Comparison of ENCODE assay signal across 22 mouse cellular contexts in the genomic region with DNA sequence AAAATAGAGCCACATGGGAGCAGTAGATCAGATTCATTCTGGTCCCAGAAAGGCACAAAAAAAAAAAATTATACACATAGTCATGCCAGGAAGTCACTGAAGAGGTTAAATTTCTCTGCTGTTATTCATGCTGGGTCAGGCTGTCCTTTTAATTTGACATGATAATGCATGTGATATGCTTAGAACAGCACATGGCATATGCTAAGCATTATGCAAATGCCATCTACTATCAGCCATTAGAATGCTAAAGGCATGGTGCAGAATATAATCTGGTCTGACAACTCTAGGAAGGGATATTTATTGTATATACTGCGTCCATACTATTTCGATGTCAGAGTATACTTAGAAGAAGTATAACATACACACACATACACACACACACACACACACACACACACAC.
DNase-seq lines count a peak whose midpoint lies in the region; ATAC-seq and TF ChIP-seq lines count a peak whose summit lies in the region.
"Had no signal": no experiment of that assay in that cellular context is flagged by ENCODE, and none has a peak within 500 bp of the region (broad histone marks: within the 10 kb centered on the region; RNA-seq: fewer than 3 reads in every experiment).

No protein-coding gene starts in this region.

- H3K36me3 ChIP-seq in hindbrain, postnatal 0 days (ENCODE audit: insufficient read depth, low read length), result no peaks in the 10 kb centered on the region
- no peaks in the 10 kb centered on the region for H3K36me3 ChIP-seq in hindbrain, embryonic 12.5 days
- H3K36me3 ChIP-seq in midbrain, embryonic 13.5 days, result no peaks in the 10 kb centered on the region
- H3K36me3 ChIP-seq in midbrain, embryonic 15.5 days (replicated peaks), result no peaks in the 10 kb centered on the region
- no peaks in the 10 kb centered on the region for H3K36me3 ChIP-seq in midbrain, embryonic 14.5 days (ENCODE audit: control insufficient read depth, insufficient read depth, low read length)
- H3K36me3 ChIP-seq: forebrain, embryonic 10.5 days; forebrain, embryonic 15.5 days; heart, embryonic 12.5 days; heart, embryonic 15.5 days; hindbrain, embryonic 10.5 days had no signal

- no peak overlapping the region for H3K4me3 ChIP-seq in hindbrain, postnatal 0 days (ENCODE audit: low read length)
- H3K4me3 ChIP-seq in hindbrain, embryonic 12.5 days, result no peak overlapping the region
- H3K4me3 ChIP-seq in midbrain, embryonic 13.5 days (replicated peaks), result no peak overlapping the region
- H3K4me3 ChIP-seq in midbrain, embryonic 15.5 days, result no peak overlapping the region
- no peak overlapping the region for H3K4me3 ChIP-seq in midbrain, embryonic 14.5 days (replicated peaks; ENCODE audit: low read depth, low read length)
- H3K4me3 ChIP-seq: forebrain, embryonic 10.5 days; forebrain, embryonic 15.5 days; heart, embryonic 12.5 days; heart, embryonic 15.5 days; hindbrain, embryonic 10.5 days had no signal

- H3K27me3 ChIP-seq in hindbrain, postnatal 0 days (ENCODE audit: insufficient read depth, low read length), result no peaks in the 10 kb centered on the region
- H3K27me3 ChIP-seq in hindbrain, embryonic 12.5 days, result no peaks in the 10 kb centered on the region
- no peaks in the 10 kb centered on the region for H3K27me3 ChIP-seq in midbrain, embryonic 13.5 days
- no peaks in the 10 kb centered on the region for H3K27me3 ChIP-seq in midbrain, embryonic 15.5 days (replicated peaks)
- H3K27me3 ChIP-seq in midbrain, embryonic 14.5 days (ENCODE audit: control insufficient read depth, insufficient read depth, low read length), result no peaks in the 10 kb centered on the region
- H3K27me3 ChIP-seq: forebrain, embryonic 15.5 days; heart, embryonic 12.5 days; heart, embryonic 15.5 days had no signal

- H3K9me3 ChIP-seq in hindbrain, postnatal 0 days (ENCODE audit: low read length), result no peaks in the 10 kb centered on the region
- H3K9me3 ChIP-seq in hindbrain, embryonic 12.5 days (replicated peaks), result no peaks in the 10 kb centered on the region
- no peaks in the 10 kb centered on the region for H3K9me3 ChIP-seq in midbrain, embryonic 13.5 days
- no peaks in the 10 kb centered on the region for H3K9me3 ChIP-seq in midbrain, embryonic 15.5 days
- H3K9me3 ChIP-seq in midbrain, embryonic 14.5 days (ENCODE audit: control insufficient read depth, low read length), result no peaks in the 10 kb centered on the region
- H3K9me3 ChIP-seq: forebrain, embryonic 10.5 days; forebrain, embryonic 15.5 days; heart, embryonic 12.5 days; heart, embryonic 15.5 days; hindbrain, embryonic 10.5 days had no signal

- no peak overlapping the region for H3K9ac ChIP-seq in hindbrain, postnatal 0 days (replicated peaks; ENCODE audit: low read length)
- H3K9ac ChIP-seq in hindbrain, embryonic 12.5 days, result no peak overlapping the region
- no peak overlapping the region for H3K9ac ChIP-seq in midbrain, embryonic 13.5 days (replicated peaks)
- no peak overlapping the region for H3K9ac ChIP-seq in midbrain, embryonic 15.5 days
- H3K9ac ChIP-seq in midbrain, embryonic 14.5 days (replicated peaks; ENCODE audit: low read length), result no peak overlapping the region
- H3K9ac ChIP-seq: forebrain, embryonic 15.5 days; heart, embryonic 12.5 days; heart, embryonic 15.5 days had no signal

- WGBS in hindbrain, postnatal 0 days, result 76% methylated on average over 2 of the region's 2 CpGs
- 85% methylated on average over 2 of the region's 2 CpGs for WGBS in hindbrain, embryonic 12.5 days
- WGBS in midbrain, embryonic 13.5 days, result 76% methylated on average over 2 of the region's 2 CpGs
- WGBS in midbrain, embryonic 15.5 days, result 71% methylated on average over 2 of the region's 2 CpGs
- 83% methylated on average over 2 of the region's 2 CpGs for WGBS in midbrain, embryonic 14.5 days

- DNase-seq in hindbrain, postnatal 0 days (ENCODE audit: low spot score), result peak; percentile 12
- peak; percentile 18 for DNase-seq in midbrain, embryonic 14.5 days
- DNase-seq: adrenal gland, adult 8-10 months; adrenal gland, postnatal 25 days; cerebellum, adult 18-20 months; cerebellum, adult 9-10 months; cerebellum, postnatal 14 days; gastrocnemius, postnatal 25 days; heart, adult 18-20 months; heart, postnatal 10 days; heart, postnatal 36 days had no signal

- H3K27ac ChIP-seq in hindbrain, postnatal 0 days, result no peak overlapping the region
- H3K27ac ChIP-seq in hindbrain, embryonic 12.5 days, result no peak overlapping the region
- H3K27ac ChIP-seq in midbrain, embryonic 13.5 days, result no peak overlapping the region
- H3K27ac ChIP-seq in midbrain, embryonic 15.5 days, result no peak overlapping the region
- no peak overlapping the region for H3K27ac ChIP-seq in midbrain, embryonic 14.5 days (replicated peaks; ENCODE audit: low read depth, low read length)
- H3K27ac ChIP-seq: forebrain, embryonic 10.5 days; forebrain, embryonic 15.5 days; heart, embryonic 15.5 days; hindbrain, embryonic 10.5 days had no signal

- no peak overlapping the region for H3K4me2 ChIP-seq in hindbrain, postnatal 0 days (ENCODE audit: low read depth, low read length)
- H3K4me2 ChIP-seq in hindbrain, embryonic 12.5 days (replicated peaks), result no peak overlapping the region
- H3K4me2 ChIP-seq in midbrain, embryonic 13.5 days (replicated peaks), result no peak overlapping the region
- H3K4me2 ChIP-seq in midbrain, embryonic 15.5 days, result no peak overlapping the region
- H3K4me2 ChIP-seq in midbrain, embryonic 14.5 days (ENCODE audit: low read length), result no peak overlapping the region
- H3K4me2 ChIP-seq: forebrain, embryonic 15.5 days; heart, embryonic 12.5 days; heart, embryonic 15.5 days had no signal

- no peaks in the 10 kb centered on the region for H3K4me1 ChIP-seq in hindbrain, postnatal 0 days (ENCODE audit: insufficient read depth, low read length)
- H3K4me1 ChIP-seq in hindbrain, embryonic 12.5 days, result no peaks in the 10 kb centered on the region
- no peaks in the 10 kb centered on the region for H3K4me1 ChIP-seq in midbrain, embryonic 13.5 days (replicated peaks)
- no peaks in the 10 kb centered on the region for H3K4me1 ChIP-seq in midbrain, embryonic 15.5 days
- no peaks in the 10 kb centered on the region for H3K4me1 ChIP-seq in midbrain, embryonic 14.5 days (ENCODE audit: control insufficient read depth, insufficient read depth, low read length)
- H3K4me1 ChIP-seq: forebrain, embryonic 10.5 days; forebrain, embryonic 15.5 days; heart, embryonic 12.5 days; heart, embryonic 15.5 days; hindbrain, embryonic 10.5 days had no signal

- peak; percentile 61; the same call in 1 of the 2 replicates for ATAC-seq in hindbrain, postnatal 0 days
- ATAC-seq in hindbrain, embryonic 12.5 days (ENCODE audit: low FRiP score), result no peak; the same call in 1 of the 2 replicates
- ATAC-seq in midbrain, embryonic 13.5 days, result peak; percentile 50; the same call in 1 of the 2 replicates
- ATAC-seq in midbrain, embryonic 15.5 days (replicated peaks), result no peak
- ATAC-seq in midbrain, embryonic 14.5 days (ENCODE audit: low FRiP score, low TSS enrichment), result 0 out of 2 replicates have a peak, but pooled peaks have one; percentile 46
- ATAC-seq in inflammation-experienced regulatory T-cells, adult 6 months, result no peak
- ATAC-seq: CD4-positive, CD25-positive, alpha-beta regulatory T cell, adult 4 months; forebrain, embryonic 15.5 days; hindbrain, embryonic 16.5 days had no signal

- TF ChIP-seq CTCF in hindbrain, postnatal 0 days (IDR thresholded peaks at IDR 0.05; ENCODE audit: low read depth), result no peak

Comparison
In these comparisons a context has a peak if more than half of its experiments do, and no peak if none do; other contexts are left out.
1. ATAC-seq: peak in hindbrain, postnatal 0 days (single experiment), midbrain, embryonic 13.5 days (single experiment) and midbrain, embryonic 14.5 days (single experiment); none in hindbrain, embryonic 12.5 days (single experiment), midbrain, embryonic 15.5 days (single experiment) and inflammation-experienced regulatory T-cells, adult 6 months (single experiment).